Mouse (Mus musculus) limb, embryonic 14.5 days (tissue): ENCODE results near the gene Slc35e3. TPM values are rescaled to one million over a fixed set of nuclear protein-coding genes. Genes with fewer than 3 reads are reported as not detected.

Experiments
- ATAC-seq: fragments of 200-750 bp; cut with Nextera tagmentation; 2 replicates; pipeline ENCODE4 v1.8.0; 2017; ENCODE audit warnings: low read depth, moderate number of reproducible peaks, moderate TSS enrichment; ENCODE audit not compliant: low FRiP score
- DNase-seq: peaks from one replicate; pipeline ENCODE4 v3.0.0-alpha.2; 2015; ENCODE audit warnings: low spot score
- H3K27ac ChIP-seq: fragments of 300-500 bp; sonication (generic); replicated peaks from 2 replicates; pipeline ENCODE4 v1.5.1; 2014; ENCODE audit warnings: low read depth, mild to moderate bottlenecking, low read length, moderate library complexity, mixed read lengths
- H3K27me3 ChIP-seq: fragments of 300-500 bp; sonication (generic); 2 replicates; pipeline ENCODE4 v1.6.1; 2014; ENCODE audit warnings: low read length, mixed read lengths; ENCODE audit not compliant: control insufficient read depth, insufficient read depth
- H3K36me3 ChIP-seq: fragments of 300-500 bp; sonication (generic); 2 replicates; pipeline ENCODE4 v1.6.1; 2014; ENCODE audit warnings: mild to moderate bottlenecking, low read length, moderate library complexity, mixed read lengths; ENCODE audit not compliant: control insufficient read depth, insufficient read depth
- H3K4me1 ChIP-seq: fragments of 300-500 bp; sonication (generic); 2 replicates; pipeline ENCODE4 v1.6.1; 2014; ENCODE audit warnings: antibody characterized with exemption, low read length, mixed read lengths; ENCODE audit not compliant: control insufficient read depth, insufficient read depth
- H3K4me2 ChIP-seq: fragments of 300-500 bp; sonication (generic); replicated peaks from 2 replicates; pipeline ENCODE4 v1.6.1; 2014; ENCODE audit warnings: low read depth, mild to moderate bottlenecking, low read length, moderate library complexity; ENCODE audit not compliant: severe bottlenecking
- H3K4me3 ChIP-seq: fragments of 300-500 bp; sonication (generic); replicated peaks from 2 replicates; pipeline ENCODE4 v1.5.1; 2014; ENCODE audit warnings: low read length
- H3K9ac ChIP-seq: fragments of 300-500 bp; sonication (generic); 2 replicates; pipeline ENCODE4 v1.6.1; 2014; ENCODE audit warnings: mild to moderate bottlenecking, low read depth, low read length, moderate library complexity; ENCODE audit not compliant: severe bottlenecking
- H3K9me3 ChIP-seq: fragments of 300-500 bp; sonication (generic); 2 replicates; pipeline ENCODE4 v1.6.1; 2016; ENCODE audit warnings: low read length; ENCODE audit not compliant: control insufficient read depth
- POLR2A ChIP-seq: fragments of 200-500 bp; IDR thresholded peaks from 2 replicates; pipeline ENCODE4 v1.8.0; 2012; ENCODE audit warnings: inconsistent platforms, mild to moderate bottlenecking, moderate library complexity, borderline replicate concordance; ENCODE audit not compliant: insufficient read depth, insufficient read length; ENCODE audit errors: extremely low read depth
- WGBS: fragments of 180-500 bp; shearing (Covaris S2); extraction: QIAGEN DNeasy Blood & Tissue Kit; methylation state at CpG from one replicate; pipeline ENCODE4 v1.1.7; 2014; 5-methylcytosine and 5-hydroxymethylcytosine counted together
- polyA plus RNA-seq, 2 experiments: library from polyadenylated mRNA; depleted of rRNA in 1 of 2; stranded (reverse) in 1 of 2; unstranded in 1 of 2; fragments of >200 nt; fragmentation: Nextera tagmentation in 1 of 2; extraction: Ambion mirVana in 1 of 2; gene quantifications; 2 replicates each; pipeline versions ENCODE4 v1.2.1 to v1.2.3; 2012 to 2014

The Slc35e3 gene
- polyA plus RNA-seq, 2 experiments, result 21.7 to 36.2 TPM

DNA sequence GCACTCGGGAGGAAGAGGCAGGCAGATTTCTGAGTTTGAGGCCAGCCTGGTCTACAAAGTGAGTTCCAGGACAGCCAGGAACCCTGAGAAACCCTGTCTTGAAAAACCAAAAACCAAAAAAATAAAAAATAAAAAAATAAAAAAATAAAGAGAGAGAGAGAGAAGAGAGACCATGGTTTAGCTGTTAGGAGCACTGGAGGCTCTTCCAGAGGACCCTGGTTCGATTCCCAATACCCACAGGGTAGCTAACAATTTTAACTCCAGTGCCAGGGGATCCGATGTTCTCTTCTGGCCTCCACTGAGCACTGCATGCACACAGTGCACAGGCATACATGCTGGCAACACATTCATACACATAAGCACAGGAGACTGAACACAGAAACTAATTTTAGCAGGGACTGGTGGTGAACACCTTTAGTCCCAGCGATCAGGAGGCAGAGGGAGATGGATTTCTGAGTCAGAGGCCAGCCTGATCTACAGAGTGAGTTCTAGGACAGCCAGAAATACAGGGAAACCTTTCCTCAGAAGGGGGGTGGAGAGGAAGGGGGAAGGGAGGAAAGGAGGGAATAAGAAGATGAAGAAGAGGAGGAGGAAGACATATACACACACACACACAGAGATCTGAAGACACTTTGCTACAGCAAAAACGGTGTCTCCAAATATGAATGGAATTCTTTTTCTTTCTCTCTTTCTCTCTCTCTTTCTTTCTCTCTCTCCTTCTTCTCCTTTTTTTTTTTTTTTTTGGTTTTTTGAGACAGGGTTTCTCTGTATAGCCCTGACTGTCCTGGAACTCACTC is 6.9 kb upstream of the Slc35e3 start:
- Histone ChIP-seq H3K36me3 (peaks cover 84% of the 10 kb centered on the region), H3K4me1 (no peaks in the 10 kb centered on the region), H3K27ac (no peak overlapping the region), H3K27me3 (no peaks in the 10 kb centered on the region), H3K9me3 (no peaks in the 10 kb centered on the region), H3K4me2 (no peak overlapping the region), H3K9ac (no peak overlapping the region), H3K4me3 (no peak overlapping the region)
- ATAC-seq (no peak), DNase-seq (no peak)
- TF ChIP-seq POLR2A, result no peak
- WGBS, result 93% methylated on average over 5 of the region's 5 CpGs

GRCm38 (mm10) chr10:117752304-117752821 is 6.2 kb upstream of the Slc35e3 start:
- no peak overlapping the region for H3K4me3 ChIP-seq
- peaks cover 77% of the 10 kb centered on the region for H3K36me3 ChIP-seq
- H3K4me1 ChIP-seq, result no peaks in the 10 kb centered on the region
- ATAC-seq (no peak), DNase-seq (no peak)
- H3K9ac ChIP-seq, result no peak overlapping the region
- no peaks in the 10 kb centered on the region for H3K27me3 ChIP-seq
- H3K9me3 ChIP-seq, result no peaks in the 10 kb centered on the region
- 97% methylated on average over 7 of the region's 7 CpGs for WGBS
- H3K27ac ChIP-seq, result no peak overlapping the region
- no peak overlapping the region for H3K4me2 ChIP-seq
- TF ChIP-seq POLR2A, result no peak

DNA sequence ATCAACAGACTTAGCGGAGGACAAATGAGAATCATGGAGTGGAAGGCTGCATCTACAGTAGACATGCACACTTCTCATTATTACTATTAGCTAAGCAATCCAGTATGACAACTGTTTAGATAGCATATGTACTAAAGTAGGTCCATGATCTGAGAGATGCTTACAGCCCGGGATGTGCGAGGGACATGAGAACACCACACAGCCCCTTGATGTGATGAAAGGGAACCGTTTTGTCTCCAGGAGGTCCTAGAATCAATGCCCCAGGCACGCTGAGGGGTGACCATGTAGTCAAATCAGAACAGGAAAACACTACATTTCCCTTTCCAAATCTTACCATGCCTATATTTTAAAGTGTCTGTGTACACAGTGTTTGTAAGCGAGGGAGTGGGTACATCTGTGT is 5.6 kb upstream of the Slc35e3 start:
- no peak for DNase-seq
- 97% methylated on average over 6 of the region's 6 CpGs for WGBS
- ATAC-seq, result no peak
- Histone ChIP-seq H3K27me3 (no peaks in the 10 kb centered on the region), H3K9ac (no peak overlapping the region), H3K27ac (no peak overlapping the region), H3K4me3 (no peak overlapping the region), H3K4me2 (no peak overlapping the region), H3K4me1 (no peaks in the 10 kb centered on the region), H3K36me3 (peaks cover 71% of the 10 kb centered on the region), H3K9me3 (no peaks in the 10 kb centered on the region)
- TF ChIP-seq POLR2A, result no peak

DNA sequence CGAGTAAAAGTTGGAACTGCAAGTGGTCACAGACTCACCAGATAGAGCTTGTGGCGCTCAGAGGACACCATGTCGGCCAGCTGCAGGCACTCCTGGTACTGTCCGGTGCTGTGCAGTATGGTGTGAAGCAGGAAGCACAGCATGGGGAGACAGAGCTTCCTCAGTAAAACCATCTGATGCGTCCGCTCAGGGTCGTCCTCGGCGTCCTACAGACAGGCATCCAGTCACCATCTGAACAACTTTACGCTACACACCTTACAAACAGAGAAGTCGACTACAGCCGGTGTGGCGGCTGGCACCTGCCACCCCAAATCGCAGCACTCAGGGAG is 5.1 kb upstream of the Slc35e3 start:
- DNase-seq, result no peak
- Histone ChIP-seq H3K9ac (no peak overlapping the region), H3K9me3 (no peaks in the 10 kb centered on the region), H3K4me2 (no peak overlapping the region), H3K36me3 (peaks cover 66% of the 10 kb centered on the region), H3K27me3 (no peaks in the 10 kb centered on the region), H3K27ac (no peak overlapping the region), H3K4me1 (no peaks in the 10 kb centered on the region), H3K4me3 (no peak overlapping the region)
- ATAC-seq, result no peak
- no peak for TF ChIP-seq POLR2A
- WGBS, result 96% methylated on average over 14 of the region's 14 CpGs

GRCm38 (mm10) chr10:117750529-117751281 is 4.5 kb upstream of the Slc35e3 start:
- DNase-seq (no peak), ATAC-seq (no peak)
- H3K4me3 ChIP-seq, result no peak overlapping the region
- no peak overlapping the region for H3K4me2 ChIP-seq
- no peaks in the 10 kb centered on the region for H3K27me3 ChIP-seq
- H3K27ac ChIP-seq, result no peak overlapping the region
- peaks cover 61% of the 10 kb centered on the region for H3K36me3 ChIP-seq
- WGBS, result 97% methylated on average over 5 of the region's 5 CpGs
- no peaks in the 10 kb centered on the region for H3K4me1 ChIP-seq
- TF ChIP-seq POLR2A, result no peak
- H3K9me3 ChIP-seq, result no peaks in the 10 kb centered on the region
- H3K9ac ChIP-seq, result no peak overlapping the region
